Mouse (Mus musculus) lung, embryonic 16.5 days (tissue): ENCODE results near the gene Zp3. TPM values are rescaled to one million over a fixed set of nuclear protein-coding genes. Genes with fewer than 3 reads are reported as not detected.

Source experiments
- ATAC-seq: fragments of 200-750 bp; cut with Nextera tagmentation; 2 replicates; pipeline ENCODE4 v1.8.0; 2017; ENCODE audit warnings: low read depth, mild to moderate bottlenecking, moderate library complexity
- H3K27ac ChIP-seq: fragments of 300-500 bp; sonication (generic); 2 replicates; pipeline ENCODE4 v1.5.1; 2014; ENCODE audit warnings: mild to moderate bottlenecking, control low read depth, low read length
- H3K27me3 ChIP-seq: fragments of 300-500 bp; sonication (generic); 2 replicates; pipeline ENCODE4 v1.6.1; 2014; ENCODE audit warnings: low read depth, low read length, mixed read lengths; ENCODE audit not compliant: control insufficient read depth, insufficient read depth
- H3K36me3 ChIP-seq: fragments of 300-500 bp; sonication (generic); 2 replicates; pipeline ENCODE4 v1.6.1; 2014; ENCODE audit warnings: low read length; ENCODE audit not compliant: control insufficient read depth, insufficient read depth
- H3K4me1 ChIP-seq: fragments of 300-500 bp; sonication (generic); replicated peaks from 2 replicates; pipeline ENCODE4 v1.6.1; 2014; ENCODE audit warnings: low read length, mixed read lengths; ENCODE audit not compliant: control insufficient read depth, insufficient read depth
- H3K4me2 ChIP-seq: fragments of 300-500 bp; sonication (generic); 2 replicates; pipeline ENCODE4 v1.6.1; 2014; ENCODE audit warnings: low read depth, low read length, control low read depth
- H3K4me3 ChIP-seq: fragments of 300-500 bp; sonication (generic); 2 replicates; pipeline ENCODE4 v1.5.1; 2014; ENCODE audit warnings: mild to moderate bottlenecking, low read length, control low read depth
- H3K9ac ChIP-seq: fragments of 300-500 bp; sonication (generic); 2 replicates; pipeline ENCODE4 v1.6.1; 2014; ENCODE audit warnings: low read length, control low read depth
- H3K9me3 ChIP-seq: fragments of 300-500 bp; sonication (generic); 2 replicates; pipeline ENCODE4 v1.6.1; 2016; ENCODE audit warnings: low read length; ENCODE audit not compliant: control insufficient read depth
- WGBS: fragments of 180-500 bp; shearing (Covaris S2); extraction: QIAGEN DNeasy Blood & Tissue Kit; methylation state at CpG from one replicate; pipeline ENCODE4 v1.1.7; 2014; 5-methylcytosine and 5-hydroxymethylcytosine counted together
- polyA plus RNA-seq: library from polyadenylated mRNA; unstranded; fragments of >200 nt; fragmentation: Nextera tagmentation; extraction: Ambion mirVana; gene quantifications from 2 replicates; pipeline ENCODE4 v1.2.1, GENCODE M21; 2015

Gene Zp3
- polyA plus RNA-seq, 1 experiment from 2014 or later = 0.19 TPM

DNA sequence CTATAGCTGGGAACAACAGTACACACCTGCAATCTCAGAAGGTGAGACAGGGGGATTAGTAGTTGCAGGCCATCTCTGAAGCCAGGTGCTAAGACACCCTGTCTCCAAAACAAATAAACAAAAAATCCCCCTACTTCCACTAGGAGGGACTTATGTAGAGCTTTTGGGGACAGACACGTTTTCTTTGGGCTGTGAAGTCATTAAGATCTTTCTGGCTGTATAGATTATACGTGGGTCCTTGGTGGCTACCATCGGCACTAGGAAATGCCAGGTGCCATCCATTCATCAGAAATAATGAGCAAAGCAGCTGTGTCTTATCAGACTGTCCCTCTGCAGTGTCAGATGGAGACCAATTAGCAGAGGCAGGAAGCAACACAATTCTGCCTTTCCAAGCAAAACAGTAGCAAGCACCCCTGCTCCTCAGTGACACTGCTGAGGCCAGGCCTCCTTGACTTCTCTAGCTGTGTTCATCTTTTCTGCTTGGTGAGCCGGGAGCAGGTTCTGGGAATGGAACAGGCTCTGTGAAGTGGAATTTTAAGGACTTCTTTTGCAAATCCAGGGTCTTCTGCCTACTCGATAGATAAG is 13.6 kb downstream of the Zp3 start:
- Histone ChIP-seq H3K9ac (no peak overlapping the region), H3K9me3 (no peaks in the 10 kb centered on the region), H3K4me3 (no peak overlapping the region), H3K27ac (no peak overlapping the region), H3K36me3 (peaks cover 15% of the 10 kb centered on the region), H3K4me2 (no peak overlapping the region), H3K27me3 (no peaks in the 10 kb centered on the region), H3K4me1 (peaks cover 8% of the 10 kb centered on the region)
- 43% methylated on average over 5 of the region's 5 CpGs for WGBS
- ATAC-seq = no peak

DNA sequence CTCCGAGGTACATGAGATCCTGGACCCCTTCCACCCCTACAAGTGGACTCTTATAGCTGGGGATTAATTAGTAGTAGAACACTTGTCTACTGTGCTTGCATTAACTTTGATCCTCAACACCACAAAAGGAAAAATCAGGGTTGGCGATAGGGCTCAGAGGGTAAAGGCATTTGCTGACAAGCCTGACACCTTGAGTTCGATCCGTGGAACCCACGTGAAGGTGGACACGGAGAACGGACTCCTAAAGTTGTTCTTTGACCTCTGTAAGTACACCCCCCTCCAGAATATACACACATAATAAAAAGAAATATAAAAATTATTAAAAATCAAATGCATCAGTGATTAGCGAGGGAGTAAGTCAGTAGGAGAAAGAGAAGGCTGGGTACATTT is 14.4 kb downstream of the Zp3 start:
- Histone ChIP-seq H3K4me2 (0 out of 2 replicates have a peak overlapping the region, but pooled peaks have one; percentile 14), H3K4me1 (peaks cover 8% of the 10 kb centered on the region), H3K27ac (no peak overlapping the region), H3K36me3 (peaks cover 21% of the 10 kb centered on the region), H3K9ac (no peak overlapping the region), H3K27me3 (no peaks in the 10 kb centered on the region), H3K4me3 (no peak overlapping the region), H3K9me3 (no peaks in the 10 kb centered on the region)
- WGBS = 57% methylated on average over 8 of the region's 8 CpGs
- ATAC-seq = no peak; the same call in 1 of the 2 replicates

GRCm38 (mm10) chr5:135994725-135995687 is 15.1 kb downstream of the Zp3 start, which contains the start of gene Dtx2:
Gene Dtx2 (plus strand): TSS chr5:135994800.
- under 1% methylated on average over 42 of the region's 47 CpGs for WGBS
- Histone ChIP-seq H3K4me1 (peaks cover 8% of the 10 kb centered on the region), H3K27ac (peak within 1 kb of the TSS; percentile 89), H3K4me3 (peak within 1 kb of the TSS; percentile 71), H3K36me3 (peaks cover 21% of the 10 kb centered on the region), H3K4me2 (peak within 1 kb of the TSS; percentile 87), H3K27me3 (no peaks in the 10 kb centered on the region), H3K9ac (peak within 1 kb of the TSS; percentile 79), H3K9me3 (no peaks in the 10 kb centered on the region)
- ATAC-seq = peak; percentile 96

GRCm38 (mm10) chr5:135996162-135996561 is 16.3 kb downstream of the Zp3 start:
- H3K4me3 ChIP-seq = no peak overlapping the region
- no peak overlapping the region for H3K4me2 ChIP-seq
- H3K9ac ChIP-seq = no peak overlapping the region
- no peak overlapping the region for H3K27ac ChIP-seq
- no peaks in the 10 kb centered on the region for H3K27me3 ChIP-seq
- no peak for ATAC-seq
- 78% methylated on average over 8 of the region's 8 CpGs for WGBS
- no peaks in the 10 kb centered on the region for H3K9me3 ChIP-seq
- H3K36me3 ChIP-seq = peaks cover 21% of the 10 kb centered on the region
- H3K4me1 ChIP-seq = peaks cover 8% of the 10 kb centered on the region

GRCm38 (mm10) chr5:136001222-136001621 is 21.3 kb downstream of the Zp3 start:
- H3K4me1 ChIP-seq = peaks cover 3% of the 10 kb centered on the region; the same call in 1 of the 2 replicates
- no peak for ATAC-seq
- 86% methylated on average over 6 of the region's 6 CpGs for WGBS

GRCm38 (mm10) chr5:136002325-136002724 is 22.4 kb downstream of the Zp3 start:
- Histone ChIP-seq H3K27ac (peak overlapping the region; percentile 67; the same call in 1 of the 2 replicates), H3K4me3 (no peak overlapping the region), H3K9ac (no peak overlapping the region), H3K9me3 (no peaks in the 10 kb centered on the region), H3K27me3 (no peaks in the 10 kb centered on the region), H3K4me1 (peaks cover 3% of the 10 kb centered on the region; the same call in 1 of the 2 replicates), H3K36me3 (peaks cover 30% of the 10 kb centered on the region), H3K4me2 (no peak overlapping the region)
- ATAC-seq = peak; percentile 75
- 55% methylated on average over 2 of the region's 2 CpGs for WGBS

More at GRCm38 (mm10) chr5:136001222-136001621, 21.3 kb downstream of the Zp3 start:
- no peaks in the 10 kb centered on the region for H3K27me3 ChIP-seq
- H3K4me2 ChIP-seq = no peak overlapping the region
- H3K36me3 ChIP-seq = peaks cover 34% of the 10 kb centered on the region
- H3K9ac ChIP-seq = no peak overlapping the region
- H3K9me3 ChIP-seq = no peaks in the 10 kb centered on the region
- H3K27ac ChIP-seq = no peak overlapping the region
- no peak overlapping the region for H3K4me3 ChIP-seq

- peaks cover 3% of the 10 kb centered on the region; the same call in 1 of the 2 replicates for H3K4me1 ChIP-seq
- H3K27me3 ChIP-seq = no peaks in the 10 kb centered on the region
- H3K9ac ChIP-seq = no peak overlapping the region
- no peak overlapping the region for H3K4me3 ChIP-seq
- H3K4me2 ChIP-seq = no peak overlapping the region
- 35% methylated on average over 3 of the region's 3 CpGs for WGBS
- ATAC-seq = peak; percentile 17
- H3K36me3 ChIP-seq = peaks cover 26% of the 10 kb centered on the region
- no peaks in the 10 kb centered on the region for H3K9me3 ChIP-seq
- H3K27ac ChIP-seq = peak overlapping the region; percentile 67; the same call in 1 of the 2 replicates
Measured at GRCm38 (mm10) chr5:136002751-136003151, 22.9 kb downstream of the Zp3 start.

- Histone ChIP-seq H3K9me3 (no peaks in the 10 kb centered on the region), H3K36me3 (peaks cover 13% of the 10 kb centered on the region), H3K9ac (no peak overlapping the region), H3K27me3 (no peaks in the 10 kb centered on the region), H3K27ac (no peak overlapping the region), H3K4me3 (no peak overlapping the region), H3K4me2 (no peak overlapping the region), H3K4me1 (peaks cover 3% of the 10 kb centered on the region; the same call in 1 of the 2 replicates)
- 78% methylated on average over 4 of the region's 4 CpGs for WGBS
- no peak for ATAC-seq
Measured at GRCm38 (mm10) chr5:136004537-136004936, 24.6 kb downstream of the Zp3 start.

DNA sequence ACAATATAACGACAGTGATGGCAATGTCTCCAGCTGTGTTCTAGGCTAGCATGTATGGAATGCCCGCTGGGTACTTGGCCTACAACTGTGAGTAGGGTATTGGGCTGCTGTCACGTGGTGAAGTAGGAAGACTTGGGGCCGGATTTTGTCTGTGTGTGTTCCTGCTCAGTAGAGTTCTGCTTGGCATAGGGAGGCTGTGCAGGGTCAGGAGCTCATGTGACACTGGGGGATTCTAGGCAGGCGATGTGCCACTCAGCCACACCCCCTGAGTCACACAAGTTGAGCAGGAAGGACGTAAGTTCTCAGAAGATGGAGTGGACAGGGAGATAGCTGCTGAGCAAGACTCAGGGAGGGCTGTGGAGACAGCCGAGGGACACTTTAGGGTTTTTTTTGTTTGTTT is 27.8 kb downstream of the Zp3 start:
- ATAC-seq = no peak
- peaks cover 16% of the 10 kb centered on the region for H3K36me3 ChIP-seq
- no peaks in the 10 kb centered on the region for H3K9me3 ChIP-seq
- WGBS = 69% methylated on average over 7 of the region's 7 CpGs
- H3K27me3 ChIP-seq = no peaks in the 10 kb centered on the region
- H3K4me2 ChIP-seq = no peak overlapping the region
- no peak overlapping the region for H3K4me3 ChIP-seq
- no peak overlapping the region for H3K9ac ChIP-seq
- peaks cover 2% of the 10 kb centered on the region; the same call in 1 of the 2 replicates for H3K4me1 ChIP-seq
- no peak overlapping the region for H3K27ac ChIP-seq
